Mouse (Mus musculus): ENCODE data around the gene Atg9a. TPM values are rescaled to one million over a fixed set of nuclear protein-coding genes. Genes with fewer than 3 reads are reported as not detected.

Gene Atg9a
- 10.1 TPM for polyA plus RNA-seq (2014; fragmentation: Illumina TruSeq; extraction: RNeasy Lipid Tissue Mini Kit (QIAGEN cat#74804); ENCODE audit: low read depth, low replicate concordance)

GRCm38 (mm10) chr1:75191622-75192402, at the start of gene Atg9a, which contains the start of gene Ankzf1:
Gene Atg9a (minus strand): TSS chr1:75192196.
Gene Ankzf1 (plus strand): TSS chr1:75192151.

GRCm38 (mm10) chr1:75236117-75237050, 44.4 kb upstream of the Atg9a start, which contains the start of gene Dnajb2:
Gene Dnajb2 (plus strand): TSS chr1:75236406.

GRCm38 (mm10) chr1:75231664-75232152, 39.7 kb upstream of the Atg9a start, which contains the start of gene A630095N17Rik:
Gene A630095N17Rik (minus strand): TSS chr1:75232102.

GRCm38 (mm10) chr1:75219531-75219930, 27.5 kb upstream of the Atg9a start, which contains the start of gene Tuba4a:
Gene Tuba4a (minus strand): TSS chr1:75219865.

GRCm38 (mm10) chr1:75210136-75211087, 18.4 kb upstream of the Atg9a start, which contains the start of the genes Glb1l and Stk16:
Gene Glb1l (minus strand): TSS chr1:75210813.
Gene Stk16 (plus strand): TSS chr1:75210838.

GRCm38 (mm10) chr1:75180105-75180590, 11.8 kb downstream of the Atg9a start, which contains the start of gene Abcb6:
Gene Abcb6 (minus strand): TSS chr1:75180392.

DNA sequence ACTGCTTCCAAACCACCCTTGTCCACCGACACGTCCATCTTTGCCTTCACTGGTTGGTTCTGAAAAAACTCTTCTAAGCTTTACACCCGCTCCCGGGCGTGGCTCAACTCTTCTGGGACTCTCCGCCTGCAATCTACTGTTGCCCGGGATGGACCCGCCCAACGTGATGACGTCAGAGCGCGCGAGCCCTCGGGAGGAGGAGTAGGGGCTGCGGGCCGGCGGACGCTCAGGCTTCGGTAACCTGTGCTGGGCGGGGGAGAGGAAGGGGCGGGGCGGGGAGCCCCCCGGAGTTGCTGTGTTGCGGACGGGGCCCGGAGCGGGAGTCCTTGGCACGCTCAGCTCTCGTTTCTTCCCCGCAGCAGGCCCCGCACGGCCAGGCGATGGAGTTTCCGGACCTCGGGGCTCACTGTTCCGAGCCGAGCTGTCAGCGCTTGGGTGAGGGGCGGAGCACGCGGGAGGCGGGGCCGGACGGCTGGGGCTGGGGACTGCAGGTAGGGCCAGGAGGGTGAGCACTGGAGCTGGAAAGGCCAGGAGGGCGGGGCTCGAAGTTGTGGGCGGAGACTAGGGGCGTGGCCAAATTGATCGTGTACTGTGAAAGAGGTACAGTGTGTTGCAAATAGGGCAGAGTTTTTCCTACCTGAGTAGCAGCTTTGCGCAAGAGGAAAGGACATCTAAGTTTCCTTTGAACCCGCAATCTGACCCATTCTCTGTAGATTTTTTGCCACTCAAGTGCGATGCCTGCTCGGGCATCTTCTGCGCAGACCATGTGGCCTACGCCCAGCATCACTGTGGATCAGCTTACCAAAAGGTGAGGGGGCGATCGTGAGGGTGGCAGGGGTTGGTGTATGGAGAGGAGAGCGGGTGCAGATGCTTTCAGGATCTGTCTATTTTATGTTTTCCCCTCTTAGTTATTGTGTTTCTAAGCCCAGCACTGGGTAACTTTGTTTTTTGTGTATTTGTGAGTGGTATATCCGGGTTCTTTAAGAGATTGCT, 23.2 kb downstream of the Atg9a start, which contains the start of gene Zfand2b:
Zfand2b (plus strand) TSS at position 175 of the 993 bp plus-strand sequence.

GRCm38 (mm10) chr1:75142301-75143261, 49.4 kb downstream of the Atg9a start, which contains the start of the genes Cnppd1 and Retreg2:
Gene Cnppd1 (minus strand): TSS chr1:75142711.
Gene Retreg2 (plus strand): TSS chr1:75142778.

DNA sequence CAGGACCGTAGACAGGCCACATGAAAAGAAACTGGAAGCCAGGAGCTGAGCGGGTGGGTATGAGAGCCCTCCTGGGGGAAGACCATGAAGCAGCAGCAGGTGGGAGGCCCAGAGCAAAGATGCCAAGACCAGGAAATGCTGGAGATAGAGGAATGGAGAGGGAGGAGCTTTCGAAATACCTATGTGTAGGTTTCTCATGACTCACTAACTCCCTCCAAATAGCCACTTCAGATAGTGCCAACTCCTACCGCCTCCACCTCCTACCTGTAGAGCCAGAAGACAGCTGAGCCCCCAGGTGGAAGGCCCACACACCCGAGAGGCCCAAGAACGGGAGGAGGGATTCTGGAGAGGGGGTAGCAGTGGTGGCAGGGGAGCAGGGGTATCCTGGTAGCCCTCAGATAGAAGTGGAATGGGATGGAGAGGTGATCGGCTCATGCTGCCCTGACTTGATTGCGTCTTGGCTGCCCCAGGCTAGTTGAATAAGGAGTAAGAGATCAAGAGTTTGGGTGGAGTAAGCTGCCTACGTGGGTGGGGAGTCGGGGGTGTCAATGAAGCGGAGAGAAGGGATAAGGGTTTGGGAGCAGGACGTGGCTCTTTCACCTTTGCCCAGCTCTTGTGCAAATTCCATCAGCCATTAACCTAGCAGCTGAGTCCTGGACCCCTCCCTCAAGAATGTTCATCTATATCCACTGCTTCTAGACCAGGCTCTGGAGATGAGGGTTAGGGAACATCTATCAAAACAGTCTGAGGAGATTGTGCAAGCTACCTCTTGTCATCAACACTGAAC, 58.4 kb downstream of the Atg9a start, which contains the start of gene Slc23a3:
Slc23a3 (minus strand) TSS at position 470 of the 787 bp plus-strand sequence.

Other genes starting within 250 kb of the Atg9a start
- 0.44 TPM for gene Ihh, start 240.5 kb downstream of the Atg9a start, polyA plus RNA-seq (2014; fragmentation: Illumina TruSeq; extraction: RNeasy Lipid Tissue Mini Kit (QIAGEN cat#74804); ENCODE audit: low read depth, low replicate concordance)
- gene Nhej1, start 67.0 kb downstream of the Atg9a start, polyA plus RNA-seq (2014; fragmentation: Illumina TruSeq; extraction: RNeasy Lipid Tissue Mini Kit (QIAGEN cat#74804); ENCODE audit: low read depth, low replicate concordance), result 0.89 TPM
- 5.4 TPM for gene Slc23a3, start 58.3 kb downstream of the Atg9a start, polyA plus RNA-seq (2014; fragmentation: Illumina TruSeq; extraction: RNeasy Lipid Tissue Mini Kit (QIAGEN cat#74804); ENCODE audit: low read depth, low replicate concordance)
- 14.0 TPM for gene Cnppd1, start 49.5 kb downstream of the Atg9a start, polyA plus RNA-seq (2014; fragmentation: Illumina TruSeq; extraction: RNeasy Lipid Tissue Mini Kit (QIAGEN cat#74804); ENCODE audit: low read depth, low replicate concordance)
- 11.7 TPM for gene Retreg2, start 49.4 kb downstream of the Atg9a start, polyA plus RNA-seq (2014; fragmentation: Illumina TruSeq; extraction: RNeasy Lipid Tissue Mini Kit (QIAGEN cat#74804); ENCODE audit: low read depth, low replicate concordance)
- not detected for gene Zfand2b, start 23.6 kb downstream of the Atg9a start, polyA plus RNA-seq (2014; fragmentation: Illumina TruSeq; extraction: RNeasy Lipid Tissue Mini Kit (QIAGEN cat#74804); ENCODE audit: low read depth, low replicate concordance)
- 8.3 TPM for gene Abcb6, start 11.8 kb downstream of the Atg9a start, polyA plus RNA-seq (2014; fragmentation: Illumina TruSeq; extraction: RNeasy Lipid Tissue Mini Kit (QIAGEN cat#74804); ENCODE audit: low read depth, low replicate concordance)
- 6.7 TPM for gene Ankzf1, start within 50 bp of the Atg9a start, polyA plus RNA-seq (2014; fragmentation: Illumina TruSeq; extraction: RNeasy Lipid Tissue Mini Kit (QIAGEN cat#74804); ENCODE audit: low read depth, low replicate concordance)
- gene Glb1l, start 18.6 kb upstream of the Atg9a start, polyA plus RNA-seq (2014; fragmentation: Illumina TruSeq; extraction: RNeasy Lipid Tissue Mini Kit (QIAGEN cat#74804); ENCODE audit: low read depth, low replicate concordance), result 137 TPM
- 19.9 TPM for gene Stk16, start 18.6 kb upstream of the Atg9a start, polyA plus RNA-seq (2014; fragmentation: Illumina TruSeq; extraction: RNeasy Lipid Tissue Mini Kit (QIAGEN cat#74804); ENCODE audit: low read depth, low replicate concordance)
- gene Tuba4a, start 27.7 kb upstream of the Atg9a start, polyA plus RNA-seq (2014; fragmentation: Illumina TruSeq; extraction: RNeasy Lipid Tissue Mini Kit (QIAGEN cat#74804); ENCODE audit: low read depth, low replicate concordance), result 14.7 TPM
- not detected for gene A630095N17Rik, start 39.9 kb upstream of the Atg9a start, polyA plus RNA-seq (2014; fragmentation: Illumina TruSeq; extraction: RNeasy Lipid Tissue Mini Kit (QIAGEN cat#74804); ENCODE audit: low read depth, low replicate concordance)
- gene Dnajb2, start 44.2 kb upstream of the Atg9a start, polyA plus RNA-seq (2014; fragmentation: Illumina TruSeq; extraction: RNeasy Lipid Tissue Mini Kit (QIAGEN cat#74804); ENCODE audit: low read depth, low replicate concordance), result 13.9 TPM
- not detected for gene Ptprn, start 72.3 kb upstream of the Atg9a start, polyA plus RNA-seq (2014; fragmentation: Illumina TruSeq; extraction: RNeasy Lipid Tissue Mini Kit (QIAGEN cat#74804); ENCODE audit: low read depth, low replicate concordance)
- gene Resp18, start 86.2 kb upstream of the Atg9a start, polyA plus RNA-seq (2014; fragmentation: Illumina TruSeq; extraction: RNeasy Lipid Tissue Mini Kit (QIAGEN cat#74804); ENCODE audit: low read depth, low replicate concordance), result not detected
- 0.81 TPM for gene Dnpep, start 125.8 kb upstream of the Atg9a start, polyA plus RNA-seq (2014; fragmentation: Illumina TruSeq; extraction: RNeasy Lipid Tissue Mini Kit (QIAGEN cat#74804); ENCODE audit: low read depth, low replicate concordance)
- 0.40 TPM for gene Des, start 168.1 kb upstream of the Atg9a start, polyA plus RNA-seq (2014; fragmentation: Illumina TruSeq; extraction: RNeasy Lipid Tissue Mini Kit (QIAGEN cat#74804); ENCODE audit: low read depth, low replicate concordance)
- 1.1 TPM for gene Speg, start 183.1 kb upstream of the Atg9a start, polyA plus RNA-seq (2014; fragmentation: Illumina TruSeq; extraction: RNeasy Lipid Tissue Mini Kit (QIAGEN cat#74804); ENCODE audit: low read depth, low replicate concordance)
- gene Gmppa, start 243.7 kb upstream of the Atg9a start, polyA plus RNA-seq (2014; fragmentation: Illumina TruSeq; extraction: RNeasy Lipid Tissue Mini Kit (QIAGEN cat#74804); ENCODE audit: low read depth, low replicate concordance), result 4.3 TPM

All from kidney, adult 10 weeks (tissue).